Mouse (Mus musculus): Measurements from ENCODE around the gene Pef1.
A peak's percentile ranks its signal among the peaks of the same experiment; 100 is the strongest.

Gene Pef1

DNA sequence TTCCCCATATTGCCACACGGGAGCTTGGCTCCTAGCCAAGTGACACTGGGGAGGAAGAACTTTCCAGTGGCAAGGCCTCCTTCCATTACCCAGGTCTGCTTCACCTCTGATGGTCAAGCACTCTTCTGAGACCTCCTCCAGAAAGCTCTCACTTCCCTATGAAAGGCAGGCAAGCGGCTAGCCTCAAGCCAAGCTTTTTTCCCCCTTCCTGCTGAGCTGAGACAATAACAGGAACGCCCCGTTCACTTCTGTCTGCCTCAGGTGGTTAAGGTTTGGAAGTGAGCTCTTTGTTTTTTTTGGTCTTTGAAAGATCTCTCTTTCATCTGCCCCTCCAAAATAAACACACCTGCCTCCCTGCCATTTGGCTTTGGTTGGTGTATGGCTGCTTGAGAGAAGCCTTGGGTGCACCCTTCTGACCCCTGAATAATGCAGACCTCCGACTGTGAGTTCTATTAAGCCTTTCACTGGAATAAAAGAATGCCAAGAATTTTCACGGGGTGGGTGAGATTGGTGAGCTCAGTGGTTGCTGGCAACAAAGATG, at the start of gene Pef1:
TSS of gene Pef1 (plus strand) at position 448 of the 541 bp plus-strand sequence.
- DNase-seq: no peak

DNA sequence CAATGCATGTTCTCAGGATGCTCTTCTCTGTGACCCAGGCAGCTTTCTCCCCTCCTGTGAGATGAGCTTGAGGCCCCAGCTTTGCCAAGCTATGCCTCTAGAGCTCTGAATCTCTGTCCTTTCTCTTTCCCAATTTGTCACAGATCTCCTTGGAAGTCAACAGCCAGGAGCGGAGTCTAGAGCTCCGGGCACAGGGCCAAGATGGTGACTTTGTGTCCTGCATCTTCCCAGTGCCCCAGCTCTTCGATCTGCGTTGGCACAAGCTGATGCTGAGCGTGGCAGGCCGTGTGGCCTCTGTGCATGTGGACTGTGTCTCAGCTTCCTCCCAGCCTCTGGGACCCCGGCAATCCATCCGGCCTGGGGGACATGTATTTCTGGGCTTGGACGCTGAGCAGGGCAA, 49.2 kb upstream of the Pef1 start:
- no peak for DNase-seq

DNA sequence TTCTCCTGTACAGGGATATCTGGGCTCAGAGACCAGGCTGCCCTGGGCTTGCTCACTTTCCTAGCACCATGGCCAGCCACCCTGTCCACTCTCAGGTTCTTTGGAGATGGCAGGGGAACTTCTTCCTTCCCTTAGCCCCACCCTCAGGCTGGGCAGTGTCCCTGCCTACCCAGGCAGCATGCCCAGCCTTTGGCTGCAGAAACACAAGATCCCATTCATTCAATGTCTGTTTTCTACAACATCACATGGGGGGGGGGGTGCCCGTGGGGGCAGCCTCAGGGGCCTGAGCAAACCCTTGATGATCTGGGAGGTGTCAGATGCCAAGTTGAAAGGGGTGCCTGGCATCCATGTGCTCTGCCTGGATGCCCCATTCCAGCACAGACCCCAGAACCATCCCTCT, 47.6 kb upstream of the Pef1 start:
- no peak for DNase-seq

DNA sequence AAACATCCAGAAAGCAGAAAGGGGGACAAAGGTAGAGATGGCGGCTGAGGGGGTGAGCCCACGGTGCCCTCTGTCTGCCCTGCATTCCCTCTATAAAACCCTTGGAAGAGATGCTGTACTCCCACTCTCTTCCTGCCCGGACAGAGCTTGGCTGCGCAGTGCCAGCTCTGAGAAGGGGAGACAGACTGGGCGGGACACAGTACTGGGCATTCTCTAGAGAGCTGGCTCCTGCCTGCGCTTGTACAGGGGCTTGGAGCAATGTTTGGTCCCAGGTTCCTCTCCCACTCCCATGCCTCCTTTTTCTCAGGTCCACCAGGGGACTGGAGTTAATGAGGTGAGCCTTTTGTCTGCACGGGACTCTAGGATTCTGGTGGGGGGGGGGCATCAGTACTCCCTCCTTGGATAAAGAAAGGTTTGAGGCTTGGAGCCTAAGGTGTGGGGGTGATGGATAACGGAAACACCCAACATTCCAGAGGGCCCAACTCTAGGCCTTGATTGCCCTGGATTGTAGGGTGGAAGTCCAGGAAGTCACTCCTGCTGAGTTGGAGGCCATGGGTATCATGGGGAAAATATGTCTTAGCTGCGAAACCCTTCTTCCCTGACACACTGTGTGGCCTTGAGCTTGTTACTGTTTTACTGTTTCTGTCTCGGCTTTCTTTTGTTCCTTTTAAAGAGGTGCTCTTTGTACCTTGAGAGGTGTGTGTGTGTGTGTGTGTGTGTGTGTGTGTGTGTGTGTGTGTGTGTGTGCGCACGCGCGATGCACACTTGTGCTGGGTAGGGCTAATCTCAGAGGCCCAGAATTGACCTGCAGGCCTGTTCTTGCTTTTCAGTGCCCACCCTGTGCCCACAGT, 47.0 kb upstream of the Pef1 start:
- DNase-seq: no peak

DNA sequence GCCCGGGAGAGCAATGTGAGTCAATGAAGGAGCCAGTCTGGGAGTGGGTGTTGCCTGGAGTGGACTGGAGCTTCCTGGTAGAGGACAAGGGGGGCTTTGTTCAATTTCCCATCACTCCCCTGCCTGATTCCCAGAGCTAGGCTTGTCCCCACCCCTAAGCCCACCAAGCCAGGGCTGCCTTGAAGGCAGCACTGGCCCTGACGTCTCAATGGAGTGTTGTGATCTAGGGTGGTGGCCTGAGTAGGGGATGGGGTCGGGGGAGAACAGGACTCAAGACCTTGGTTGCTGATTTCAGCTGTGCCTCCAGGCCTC, 46.4 kb upstream of the Pef1 start:
- DNase-seq: no peak

DNA sequence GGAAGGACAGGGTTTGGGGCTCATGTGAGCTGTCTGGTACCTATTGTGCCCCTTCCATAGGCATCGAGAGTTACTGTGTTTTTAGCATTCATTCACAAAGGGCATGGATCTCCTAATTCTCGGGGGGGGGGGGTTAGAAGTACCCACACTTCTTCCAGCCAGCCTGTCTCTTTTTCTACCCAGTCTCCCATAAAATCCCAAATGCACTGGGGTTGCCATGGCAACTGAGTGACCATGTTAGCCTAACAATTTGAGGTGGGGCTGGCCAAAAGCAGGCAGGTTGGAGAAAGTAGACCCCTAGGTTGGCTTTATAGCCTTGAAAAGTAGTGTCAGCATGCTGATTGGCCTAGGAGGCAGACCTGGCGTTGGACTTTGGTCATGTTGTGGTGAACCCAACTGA, 45.9 kb upstream of the Pef1 start:
- no peak for DNase-seq

GRCm38 (mm10) chr4:130060937-130061336, 41.4 kb upstream of the Pef1 start:
- no peak for DNase-seq

- DNase-seq: no peak
Observed at GRCm38 (mm10) chr4:130063191-130063590, 39.2 kb upstream of the Pef1 start.

GRCm38 (mm10) chr4:130066816-130067215, 35.5 kb upstream of the Pef1 start:
- DNase-seq: peak; percentile 42

- DNase-seq: no peak
Observed at GRCm38 (mm10) chr4:130070523-130070922, 31.8 kb upstream of the Pef1 start.

GRCm38 (mm10) chr4:130071758-130072157, 30.6 kb upstream of the Pef1 start:
- no peak for DNase-seq

GRCm38 (mm10) chr4:130073367-130073766, 29.0 kb upstream of the Pef1 start:
- DNase-seq: no peak

DNA sequence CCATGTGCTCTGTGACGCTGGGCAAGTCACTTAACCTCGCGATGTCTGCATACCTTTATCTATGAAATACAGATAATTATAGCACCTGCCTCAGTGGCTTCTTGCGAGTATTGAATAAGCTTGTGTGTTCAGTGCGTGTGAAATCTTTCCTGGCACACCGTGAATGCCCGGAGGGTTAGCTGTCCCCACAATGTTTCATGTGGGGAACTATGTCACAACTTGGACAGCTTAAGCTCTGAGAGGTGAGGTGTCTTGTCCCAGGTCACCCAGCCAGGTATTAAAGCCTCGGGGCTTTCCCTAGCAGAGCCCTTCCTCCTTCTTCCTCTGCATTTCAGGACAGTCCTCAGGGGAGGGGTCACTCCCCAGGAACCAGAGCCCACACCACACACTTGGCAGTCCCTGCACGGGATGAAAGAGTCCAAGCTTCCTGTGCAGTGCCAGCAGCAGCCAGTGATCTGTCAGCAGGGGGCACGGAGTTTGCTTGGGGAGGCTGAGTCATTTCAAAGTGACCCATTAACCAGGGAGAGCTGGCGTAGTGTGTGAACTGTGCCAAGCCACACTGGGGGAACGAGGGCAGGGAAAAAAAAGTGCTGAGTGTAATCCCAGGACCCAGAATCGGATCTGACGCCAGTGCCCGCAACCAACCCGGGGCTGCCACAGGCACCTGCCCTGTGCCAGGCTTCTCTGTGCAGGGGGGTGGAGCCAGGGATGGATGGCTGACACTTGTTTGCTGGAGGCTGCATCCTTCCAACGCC, 27.4 kb upstream of the Pef1 start:
- DNase-seq: no peak

DNA sequence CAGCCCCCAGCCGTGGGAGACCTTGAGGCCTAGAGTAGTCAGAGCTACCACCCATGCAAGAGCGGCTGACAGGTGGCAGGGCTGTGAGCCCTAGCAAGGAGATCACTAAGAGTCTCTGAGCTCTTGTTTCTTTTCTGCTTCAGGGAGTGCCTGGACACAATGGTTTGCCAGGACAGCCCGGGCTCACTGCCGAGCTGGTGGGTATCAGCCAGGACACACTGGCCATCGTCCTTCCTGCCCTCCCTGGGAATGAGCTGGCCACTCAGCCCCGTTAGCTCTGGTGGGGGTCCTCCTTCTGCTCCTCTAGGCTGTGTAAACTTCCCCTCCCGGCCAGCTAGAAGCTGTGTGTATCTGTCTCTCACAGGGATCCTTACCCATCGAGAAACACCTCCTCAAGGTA, 25.5 kb upstream of the Pef1 start:
- DNase-seq: no peak

DNA sequence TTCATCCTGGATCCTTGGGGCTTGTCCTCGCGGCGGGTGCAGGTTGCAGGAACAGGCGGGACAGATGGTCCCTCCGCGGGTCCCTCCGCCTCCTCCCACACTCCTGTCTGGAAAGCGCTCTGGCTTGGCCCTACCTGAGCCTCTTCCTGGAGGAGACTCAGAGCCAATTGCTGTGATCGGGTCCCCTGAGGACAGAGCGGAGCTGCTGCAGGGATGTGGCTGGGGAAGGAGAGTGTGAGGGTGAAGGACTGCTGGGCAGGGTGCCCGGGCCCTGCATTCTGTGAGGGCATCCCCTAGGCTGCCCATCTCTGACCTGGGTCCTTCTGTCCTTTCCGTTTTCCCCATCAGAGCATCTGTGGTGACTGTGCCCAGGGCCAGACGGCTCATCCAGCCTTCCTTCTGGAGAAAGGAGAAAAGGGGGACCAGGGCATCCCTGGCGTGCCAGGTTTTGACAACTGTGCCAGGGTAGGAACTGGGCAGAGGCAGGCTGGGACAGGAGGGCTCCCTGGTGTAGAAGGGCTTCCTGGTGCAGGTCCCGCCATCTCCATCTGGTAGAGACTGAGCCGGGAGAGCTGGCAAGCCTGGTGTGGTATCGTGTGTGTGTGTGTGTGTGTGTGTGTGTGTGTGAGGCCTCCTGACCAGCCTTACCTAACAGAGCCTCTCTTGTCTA, 23.4 kb upstream of the Pef1 start:
- DNase-seq: no peak

DNA sequence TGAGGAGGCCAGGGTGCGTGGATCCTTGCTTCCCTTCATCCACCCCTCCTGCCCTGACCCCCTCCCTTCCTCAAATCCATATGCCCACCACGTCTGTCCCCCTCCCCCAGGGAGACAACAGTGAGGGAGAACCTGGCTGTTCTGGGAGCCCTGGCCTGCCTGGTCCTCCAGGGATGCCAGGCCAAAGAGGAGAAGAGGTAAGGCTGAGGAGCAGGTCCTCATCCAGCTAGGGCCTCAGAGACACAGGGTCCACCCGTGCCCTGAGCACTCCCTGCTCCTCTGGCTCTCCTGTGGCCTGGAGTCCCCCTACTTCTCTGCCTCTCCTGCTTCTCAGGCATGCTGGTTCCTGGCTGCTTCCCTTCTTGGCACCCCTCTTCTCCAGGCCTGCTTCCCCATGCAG, 22.8 kb upstream of the Pef1 start:
- no peak for DNase-seq

- peak; percentile 78 for DNase-seq
Observed at GRCm38 (mm10) chr4:130081345-130082190, 20.8 kb upstream of the Pef1 start.

- no peak for DNase-seq
Observed at GRCm38 (mm10) chr4:130082211-130082610, 20.1 kb upstream of the Pef1 start.

GRCm38 (mm10) chr4:130084331-130084945, 17.9 kb upstream of the Pef1 start:
- no peak for DNase-seq

DNA sequence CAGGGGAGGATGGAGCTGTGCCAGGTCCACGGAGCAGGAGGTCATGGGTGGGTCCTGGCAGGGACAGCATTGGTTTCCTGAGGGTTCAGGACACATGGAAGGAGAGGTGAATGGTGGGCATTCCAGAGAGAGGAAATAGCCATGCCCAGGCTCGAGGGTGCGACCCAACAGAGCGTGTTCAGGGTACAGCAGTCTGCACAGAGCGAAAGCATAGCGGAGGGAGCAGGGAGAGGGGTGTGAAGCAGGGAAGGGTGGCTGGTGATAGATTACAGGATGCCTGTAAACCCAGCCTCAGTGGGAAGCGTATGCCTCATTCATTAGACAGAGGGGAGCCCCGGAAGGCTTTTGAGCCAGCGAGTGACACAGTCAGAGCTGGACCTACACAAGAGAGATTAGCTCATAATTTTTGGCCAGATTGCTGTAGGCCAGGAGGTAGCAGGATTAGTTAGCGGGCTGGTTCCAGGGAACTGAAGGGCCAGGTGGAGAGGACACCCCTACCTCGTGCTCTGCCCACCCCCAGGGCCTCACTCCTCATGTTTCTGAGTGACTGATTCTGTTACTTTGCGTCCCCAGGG, 17.0 kb upstream of the Pef1 start:
- DNase-seq: no peak

DNA sequence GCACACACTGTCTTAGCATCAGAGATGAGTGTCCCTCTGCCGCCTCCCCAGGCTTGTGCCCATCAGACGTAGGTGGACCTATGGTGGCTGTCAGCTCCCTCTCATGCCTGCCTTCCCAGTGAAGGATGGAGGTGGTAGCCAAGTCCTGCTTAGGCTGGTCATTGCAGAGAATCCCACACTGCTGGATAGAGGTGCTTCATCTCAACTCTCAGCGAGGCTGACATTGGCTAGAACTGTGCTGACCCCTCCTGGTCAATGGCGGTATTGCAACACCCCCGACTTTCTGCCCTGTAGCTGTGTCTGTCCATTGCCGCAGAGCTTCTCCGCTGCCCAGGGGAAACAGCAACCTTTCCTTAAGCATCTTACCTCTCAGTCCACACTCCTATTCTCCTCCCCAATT, 15.1 kb upstream of the Pef1 start:
- peak; percentile 87 for DNase-seq

DNA sequence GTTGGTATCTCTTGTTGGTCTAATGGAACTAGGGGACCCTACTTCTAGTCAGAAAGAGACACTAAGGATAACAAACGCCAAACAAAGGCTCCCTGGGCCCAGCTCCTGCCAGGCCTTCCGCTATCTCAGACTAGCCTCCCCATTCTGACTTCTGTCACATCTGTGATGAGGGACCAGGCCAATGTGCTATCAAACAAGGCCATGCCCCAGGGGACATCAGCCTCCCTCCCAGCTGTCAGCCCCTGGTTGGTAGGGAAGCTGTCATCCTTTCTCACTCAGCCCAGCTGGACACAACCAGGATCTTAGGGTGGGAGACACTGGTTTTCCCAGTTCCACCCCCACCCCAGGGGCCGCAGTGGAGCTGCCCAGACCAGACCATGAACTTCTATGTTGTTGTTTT, 7.2 kb upstream of the Pef1 start:
- no peak for DNase-seq
